Mouse (Mus musculus) layer of hippocampus, postnatal 25 days (tissue): ENCODE measurements around the gene Nup210l. TPM values are rescaled to one million over a fixed set of nuclear protein-coding genes. Genes with fewer than 3 reads are reported as not detected.
A peak's percentile ranks its signal among the peaks of the same experiment; 100 is the strongest.
"Not testable (repeated sequence)": the region's sequence is repeated elsewhere in the genome, so short reads cannot be mapped to it uniquely, and the experiment has no call there.

ENCODE experiments used
- DNase-seq, 2 experiments: peaks; one replicate each; pipeline ENCODE4 v3.0.0; 2022; ENCODE audit warnings: mixed read lengths in 2 of 2, low spot score in 1 of 2; ENCODE audit errors: extremely low spot score in 1 of 2
- total RNA-seq, 2 experiments: library from RNA; stranded (reverse); gene quantifications; 2 replicates each; pipeline ENCODE4 v1.2.3; 2021

The Nup210l gene
- total RNA-seq, 2 experiments from 2014 or later = 0.42 to 0.59 TPM

DNA sequence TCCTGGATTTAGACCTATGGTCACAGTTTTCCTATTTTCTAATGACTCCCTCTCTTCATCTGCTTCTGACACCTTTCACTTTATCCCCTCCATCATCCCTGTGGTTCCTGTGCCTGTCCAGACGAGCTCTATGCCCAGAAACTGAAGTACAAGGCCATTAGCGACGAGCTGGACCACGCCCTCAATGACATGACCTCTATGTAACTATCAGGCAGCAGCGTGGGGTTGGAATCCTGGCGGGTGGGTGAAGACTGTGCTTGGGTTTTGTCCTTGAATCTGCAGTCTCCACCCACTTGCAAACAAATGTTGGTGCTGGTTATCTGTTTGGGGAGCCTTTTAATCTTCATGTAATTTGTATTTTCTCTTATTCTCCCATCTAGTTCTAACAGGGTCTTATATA is 13.0 kb upstream of the Nup210l start:
- DNase-seq = no peak

DNA sequence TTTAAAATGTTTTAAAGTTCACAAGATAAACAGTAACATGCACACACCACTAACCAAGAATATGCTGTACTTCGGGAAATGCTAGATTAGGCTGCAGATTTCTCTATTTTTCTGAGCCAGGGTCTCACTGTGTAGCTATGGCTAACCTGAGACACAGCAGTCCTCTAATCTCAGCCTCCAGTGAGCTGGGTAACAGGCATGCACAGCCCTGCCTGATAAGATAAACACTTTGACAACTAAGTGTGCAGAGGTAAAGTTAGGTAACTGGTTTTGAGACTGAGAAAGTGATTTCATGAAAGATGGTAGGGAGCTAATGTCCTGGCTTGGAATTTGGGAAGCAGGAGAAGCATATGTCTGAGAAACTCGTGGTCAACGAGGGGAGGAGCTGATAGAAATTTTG is 9.5 kb upstream of the Nup210l start:
- DNase-seq = no peak

DNA sequence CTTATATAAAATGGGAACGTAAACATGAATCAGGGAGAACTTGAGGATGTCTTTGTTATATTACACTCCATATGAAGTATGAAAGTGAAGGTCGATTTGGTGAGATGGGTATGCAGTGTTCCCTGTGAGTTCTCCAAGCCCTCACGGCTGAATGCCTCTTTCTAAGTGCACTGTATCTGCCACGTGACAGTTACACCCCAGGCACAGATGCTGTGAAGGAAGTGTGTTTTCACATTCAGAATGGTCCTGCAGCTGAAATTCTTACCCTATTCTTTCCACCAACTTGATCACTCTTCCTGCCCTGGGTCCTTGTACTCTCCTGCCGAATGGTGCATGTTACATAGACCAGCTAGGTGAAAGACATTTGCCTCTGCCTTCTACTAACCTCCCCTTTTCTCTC is 6.0 kb upstream of the Nup210l start:
- no peak for DNase-seq

DNA sequence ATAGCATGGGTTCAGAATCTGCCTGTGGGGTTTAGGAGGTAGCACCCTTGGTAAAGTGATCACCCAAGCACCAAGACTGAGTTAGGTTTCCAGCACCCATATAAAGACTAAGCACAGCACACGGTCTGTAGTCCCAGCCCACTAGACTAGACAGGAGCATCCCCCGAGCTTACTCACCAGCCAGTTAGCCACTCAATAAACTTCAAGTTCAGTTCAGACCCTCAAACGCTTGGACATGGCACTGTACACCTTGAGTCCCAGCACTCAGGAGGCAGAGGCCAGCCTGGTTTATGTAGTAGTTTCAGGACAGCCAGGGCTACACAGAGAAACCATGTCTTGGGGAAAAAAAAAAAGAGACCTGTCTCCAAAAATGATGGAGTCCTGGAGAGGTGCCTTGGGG is 2.9 kb upstream of the Nup210l start:
- DNase-seq = no peak

DNA sequence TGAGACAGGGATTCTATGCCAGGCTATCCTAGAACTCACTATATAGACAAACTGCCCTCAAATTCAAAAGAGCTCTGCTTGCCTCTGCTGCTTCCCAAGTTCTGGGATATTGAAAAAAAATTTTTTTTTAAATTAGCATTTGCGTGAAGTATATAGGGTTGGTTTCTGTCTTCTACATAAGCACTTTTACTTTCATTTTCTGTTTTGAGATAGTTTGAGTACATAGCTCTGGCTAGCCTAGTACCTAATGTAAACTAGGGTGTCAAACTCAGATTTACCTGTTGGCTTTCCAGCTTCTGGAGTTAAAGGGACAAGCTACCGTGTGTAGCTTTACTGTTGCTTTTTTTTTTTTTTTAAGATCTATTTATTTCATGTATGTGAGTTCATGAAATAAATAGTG is 2.3 kb upstream of the Nup210l start:
- DNase-seq = no peak

DNA sequence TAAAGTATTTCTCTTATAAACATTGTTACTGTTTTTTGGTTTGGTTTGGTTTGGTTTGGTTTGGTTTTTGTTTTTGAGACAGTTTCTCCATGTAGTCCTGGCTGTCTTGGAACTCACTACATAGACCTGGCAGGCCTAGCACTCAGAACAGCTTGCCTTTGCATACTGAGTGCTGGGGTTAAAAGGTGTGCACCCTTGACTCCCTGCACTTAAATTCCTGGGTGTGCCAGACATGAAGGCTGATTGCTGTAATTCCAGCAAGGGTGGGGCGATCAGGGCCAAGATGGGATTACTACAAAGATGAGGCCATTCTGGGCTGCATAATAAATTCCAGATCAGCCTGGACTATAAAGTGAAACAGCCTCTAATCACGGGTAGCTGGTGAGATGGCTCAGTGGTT is 1.7 kb upstream of the Nup210l start:
- no peak for DNase-seq

DNA sequence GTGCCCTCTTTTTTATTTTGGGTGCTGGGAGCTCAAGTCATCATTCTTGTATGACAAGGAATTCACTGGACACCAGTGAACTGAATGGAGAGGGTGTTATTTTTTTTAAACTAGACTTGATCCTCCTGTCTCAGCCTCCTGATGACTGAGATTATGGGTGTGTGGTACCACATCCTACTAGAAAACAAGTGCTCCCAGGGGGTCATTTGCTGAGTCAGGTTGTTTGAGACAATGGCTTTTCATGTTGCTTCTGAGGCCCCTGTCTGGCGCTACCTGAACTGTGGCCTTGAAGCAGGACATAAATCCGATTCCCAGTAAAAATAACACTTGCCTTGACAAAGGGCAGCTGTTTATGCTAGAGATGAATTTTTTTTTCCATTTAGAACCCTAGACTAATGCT is 756 bp upstream of the Nup210l start:
- DNase-seq = no peak

DNA sequence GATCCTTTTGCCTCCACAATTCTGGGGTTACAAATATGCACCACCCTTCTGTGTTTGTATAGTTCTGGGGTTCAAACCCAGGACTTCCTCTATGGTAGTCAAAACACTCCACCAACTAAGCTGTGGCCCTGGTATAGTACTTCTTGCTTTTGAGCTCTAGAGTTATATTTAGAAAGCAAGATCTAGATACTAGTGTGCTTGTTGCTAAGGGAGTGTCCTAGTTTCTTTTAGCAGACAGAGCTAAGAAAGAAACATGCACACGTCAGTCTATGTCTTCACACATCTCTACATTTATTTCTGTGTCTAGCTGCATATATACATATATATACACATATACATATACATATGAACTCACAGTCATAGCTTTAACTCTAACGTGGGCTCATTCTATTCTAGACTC is 7.8 kb downstream of the Nup210l start:
- no peak for DNase-seq

DNA sequence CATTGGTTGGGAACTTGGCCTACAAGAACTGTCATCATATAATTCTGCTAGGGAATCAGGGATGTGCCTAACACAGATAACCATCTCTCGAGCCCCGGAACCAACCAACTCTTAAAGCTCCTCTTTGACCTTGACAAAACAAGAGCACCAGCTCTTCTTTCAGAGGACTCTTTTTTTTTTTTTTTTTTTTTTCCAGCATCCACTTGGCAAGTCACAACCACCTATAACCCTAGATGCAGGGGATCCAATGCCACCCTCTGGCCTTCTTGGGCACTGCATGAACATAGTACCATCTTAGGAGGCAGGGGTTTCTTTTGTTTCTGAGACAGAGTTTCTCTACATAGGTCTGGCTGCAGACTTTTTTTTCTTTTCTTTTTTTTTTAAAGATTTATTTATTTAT is 10.4 kb downstream of the Nup210l start:
- no peak for DNase-seq

DNA sequence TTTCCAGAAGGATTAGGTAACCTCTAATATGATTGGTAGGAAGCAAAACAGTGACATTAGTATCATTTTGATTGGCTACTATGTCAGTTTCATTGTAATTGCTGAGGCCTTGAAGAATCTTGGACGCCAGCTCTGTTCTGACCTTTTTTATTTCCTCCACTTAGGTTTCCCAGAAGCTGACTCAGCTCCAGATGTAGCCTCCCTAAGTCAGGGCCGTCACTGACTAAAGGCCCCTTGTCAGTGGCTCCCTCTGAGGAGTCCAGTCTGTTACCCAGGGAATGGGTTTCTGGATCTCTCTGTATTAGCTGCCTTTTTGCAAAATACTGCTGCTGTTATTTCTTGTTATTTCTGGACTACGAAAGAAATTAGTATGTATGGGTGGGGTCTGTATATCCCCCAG is 11.6 kb downstream of the Nup210l start:
- DNase-seq = no peak

DNA sequence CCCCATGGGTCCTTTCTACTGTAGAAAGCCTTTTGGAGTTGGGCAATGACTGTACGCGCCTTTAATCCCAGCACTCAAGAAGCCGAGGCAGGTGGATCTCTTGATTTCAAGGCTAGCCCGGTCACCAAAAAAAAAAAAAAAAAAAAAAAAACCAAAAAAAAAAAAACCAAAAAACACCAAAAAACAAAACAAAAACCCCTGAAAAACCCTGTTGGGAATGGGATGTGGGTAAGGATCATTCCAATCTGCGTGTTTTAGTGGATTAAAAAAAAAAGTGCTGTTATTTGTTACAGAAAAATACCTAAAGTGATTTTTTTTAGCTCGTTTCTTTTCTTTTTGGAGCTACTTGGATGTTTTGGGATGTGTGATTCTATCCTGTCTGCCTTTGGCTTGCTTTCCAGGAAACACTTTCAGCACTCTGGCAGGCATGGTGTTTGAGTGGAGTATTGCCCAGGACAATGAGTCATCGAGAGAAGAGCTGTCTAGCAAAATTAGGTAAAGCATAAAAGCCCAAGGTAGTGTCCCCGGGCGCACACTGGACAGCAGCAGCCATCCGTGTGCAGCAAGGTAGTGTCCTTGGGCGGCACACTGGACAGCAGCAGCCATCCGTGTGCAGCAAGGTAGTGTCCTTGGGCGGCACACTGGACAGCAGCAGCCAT is 14.3 kb downstream of the Nup210l start:
- no peak for DNase-seq

DNA sequence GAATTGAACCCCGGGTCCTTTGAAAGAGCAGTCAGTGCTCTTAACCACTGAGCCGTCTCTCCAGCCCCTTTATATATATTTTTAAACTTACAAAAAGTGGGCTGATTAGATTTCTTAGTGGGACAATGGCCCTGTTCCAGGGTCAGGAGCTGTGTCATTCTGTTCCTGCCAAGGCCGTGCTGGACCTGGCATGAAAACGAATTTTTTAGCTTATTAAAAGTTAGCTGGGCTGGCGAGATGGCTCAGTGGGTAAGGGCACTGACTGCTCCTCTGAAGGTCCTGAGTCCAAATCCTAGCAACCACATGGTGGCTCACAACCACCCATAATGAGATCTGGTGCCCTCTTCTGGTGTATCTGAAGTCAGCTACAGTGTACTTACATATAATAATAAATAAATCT is 18.1 kb downstream of the Nup210l start:
- not testable (repeated sequence) for DNase-seq

DNA sequence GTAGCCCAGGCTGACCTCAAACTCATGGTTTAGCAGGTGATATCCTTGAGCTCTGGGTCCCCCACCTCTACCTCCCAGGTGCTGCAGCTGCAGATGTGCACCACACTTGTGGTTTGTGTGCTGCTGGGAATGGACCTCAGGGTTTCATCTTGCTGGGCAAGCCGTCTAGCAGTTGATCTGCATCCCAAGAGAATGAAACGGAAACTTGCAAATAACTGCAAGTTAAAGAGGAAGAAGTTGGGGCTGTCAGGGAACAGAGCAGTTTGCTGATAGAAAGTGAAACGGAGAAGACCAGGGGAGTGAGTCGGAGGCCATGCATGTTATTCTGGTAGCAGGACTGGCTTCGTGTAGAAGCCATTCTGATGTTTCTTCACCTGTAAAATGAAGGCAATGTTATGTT is 21.8 kb downstream of the Nup210l start:
- no peak for DNase-seq

DNA sequence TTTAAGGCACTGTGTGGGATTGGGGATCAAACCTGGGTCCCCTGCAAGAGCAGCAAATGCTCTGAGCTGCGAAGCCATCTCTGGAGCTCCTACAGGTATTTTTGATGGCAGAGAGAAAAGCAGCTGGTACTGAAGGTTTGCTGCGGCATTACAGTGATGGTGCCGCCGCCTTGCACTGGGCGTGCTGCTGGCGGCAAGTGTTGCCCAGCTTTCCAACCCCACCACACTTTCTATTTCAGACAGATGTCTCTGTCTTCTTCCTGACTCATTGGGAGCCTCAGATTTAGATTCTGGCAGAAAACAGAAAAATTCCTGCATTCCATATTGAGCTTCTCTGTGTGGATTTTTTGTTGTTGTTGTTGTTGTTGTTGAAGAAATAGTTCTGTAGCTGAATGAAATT is 23.9 kb downstream of the Nup210l start:
- DNase-seq = no peak

DNA sequence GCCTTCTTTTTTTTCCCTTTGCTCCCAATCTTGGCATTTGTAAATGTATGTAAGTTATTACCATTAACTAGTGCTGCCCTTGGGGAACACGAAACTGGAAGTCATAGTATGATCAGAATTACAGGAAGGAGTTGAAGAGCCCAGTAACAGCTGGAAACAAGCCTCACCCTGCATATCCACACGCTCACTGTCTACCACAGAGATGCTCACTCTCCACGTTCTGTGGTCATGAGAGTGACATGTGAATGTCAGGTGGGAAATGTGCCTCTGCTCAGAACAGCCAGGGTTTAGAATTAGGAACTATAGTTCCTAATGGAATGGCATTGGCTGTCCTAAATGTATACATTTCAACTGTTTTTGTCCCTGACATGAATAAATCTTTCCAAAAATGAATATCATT is 28.8 kb downstream of the Nup210l start:
- DNase-seq = no peak

DNA sequence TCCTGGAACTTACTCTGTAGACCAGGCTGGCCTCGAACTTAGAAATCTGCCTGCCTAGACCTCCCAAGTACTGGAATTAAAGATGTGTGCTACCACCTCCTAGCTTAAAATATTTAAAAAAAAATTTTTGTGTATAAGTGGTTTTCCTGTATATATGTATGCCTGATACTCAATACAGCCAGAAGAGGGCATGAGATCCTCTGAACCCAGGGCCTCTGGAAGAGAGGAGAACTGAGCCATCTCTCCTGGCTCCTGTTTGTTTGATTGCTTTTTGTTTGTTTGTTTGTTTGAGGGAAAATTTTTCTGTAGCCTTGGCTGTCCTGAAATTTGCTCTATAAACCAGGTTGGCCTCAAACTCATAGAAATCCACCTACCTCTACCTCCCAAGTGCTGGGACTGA is 29.4 kb downstream of the Nup210l start:
- no peak for DNase-seq

DNA sequence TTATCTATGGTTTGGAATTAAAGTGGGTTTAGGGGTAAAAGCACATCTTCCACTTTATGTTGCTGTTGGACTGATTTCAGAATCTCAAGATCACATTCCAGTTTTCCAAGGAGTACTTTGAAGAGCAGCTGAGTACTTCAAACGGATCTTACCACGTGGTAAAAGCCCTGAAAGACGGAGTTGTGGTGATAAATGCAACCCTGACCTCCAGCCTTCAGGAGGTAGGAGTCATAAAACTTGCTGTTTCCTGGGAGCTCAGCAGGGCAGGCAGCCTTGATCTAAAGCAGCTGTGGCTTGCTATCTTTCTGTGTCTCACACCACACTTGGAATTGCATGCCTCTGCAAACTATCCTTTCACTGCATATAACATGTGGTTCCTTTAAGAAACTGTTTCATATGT is 30.6 kb downstream of the Nup210l start:
- no peak for DNase-seq

DNA sequence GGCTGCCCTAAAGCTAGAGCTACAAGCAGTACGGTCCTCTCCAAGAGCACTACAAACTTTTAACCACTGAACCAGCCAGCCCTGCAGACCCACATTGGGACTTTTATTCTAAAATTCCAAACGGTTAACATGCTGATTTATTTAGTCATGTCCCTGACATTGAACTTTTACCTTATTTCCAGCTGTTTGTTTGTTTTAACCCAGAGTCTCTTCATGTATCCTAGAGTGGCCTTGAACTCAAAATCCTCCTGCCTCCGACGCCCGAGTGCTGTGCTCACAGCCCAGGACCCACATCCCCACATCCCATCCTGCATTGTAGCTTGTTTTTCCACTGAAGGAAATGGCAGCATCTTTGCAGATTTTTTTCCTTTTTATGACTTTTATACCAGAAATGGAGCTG is 31.1 kb downstream of the Nup210l start:
- no peak for DNase-seq

DNA sequence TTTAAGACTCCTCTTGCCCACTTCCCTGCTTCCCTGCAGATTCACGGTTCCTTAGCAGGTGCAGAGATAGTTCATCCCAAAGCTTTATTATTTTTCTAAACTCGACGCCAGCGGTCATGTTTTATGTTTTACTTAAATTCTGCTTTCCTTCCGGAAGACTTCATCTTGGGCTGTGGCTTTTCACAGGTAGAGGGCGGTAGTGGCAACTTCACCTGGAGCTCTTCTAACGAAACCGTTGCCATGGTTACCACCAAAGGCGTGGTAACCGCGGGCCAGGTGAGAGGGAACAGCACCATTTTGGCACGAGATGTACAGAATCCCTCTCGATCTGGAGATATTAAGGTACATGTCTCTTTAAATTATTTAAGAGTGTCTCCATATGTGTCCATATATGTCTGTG is 32.7 kb downstream of the Nup210l start:
- DNase-seq = peak in 1 of 2 experiments; percentile 7

DNA sequence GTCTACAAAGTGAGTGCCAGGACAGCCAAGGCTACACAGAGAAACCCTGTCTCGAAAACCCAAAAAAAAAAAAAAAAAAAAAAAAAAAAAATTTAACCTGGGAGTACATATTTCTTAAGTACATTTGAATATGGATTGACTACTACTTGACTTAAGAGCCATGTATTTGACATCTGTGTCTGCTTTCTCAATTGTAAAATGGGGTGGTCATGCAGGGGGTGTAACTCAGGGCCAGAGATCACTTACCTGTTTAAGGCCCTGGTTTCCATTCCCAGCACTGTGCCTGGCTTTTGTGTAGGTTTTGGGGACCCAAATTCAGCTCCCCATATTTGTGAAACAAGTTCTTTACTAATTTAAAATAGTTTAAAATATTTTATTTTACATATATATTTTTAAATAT is 33.7 kb downstream of the Nup210l start:
- no peak for DNase-seq

DNA sequence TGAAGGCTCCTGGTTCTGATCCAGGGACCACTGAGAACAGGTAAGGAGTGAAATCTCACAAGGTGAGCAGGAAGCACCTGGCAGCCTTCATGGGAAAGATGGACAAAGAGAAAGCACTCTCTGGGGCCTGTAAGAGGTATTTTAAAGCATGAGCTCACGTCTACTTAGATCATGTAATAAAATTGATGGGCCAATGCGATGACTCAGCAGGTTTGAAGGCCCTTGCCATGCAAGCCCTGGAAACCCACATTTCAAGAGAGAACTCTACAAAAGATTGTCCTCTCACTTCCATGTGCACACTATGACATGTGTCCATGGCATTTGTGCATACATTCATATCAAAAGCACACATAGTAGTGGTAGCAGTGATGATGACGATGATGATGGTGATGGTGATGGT is 36.0 kb downstream of the Nup210l start:
- no peak for DNase-seq

DNA sequence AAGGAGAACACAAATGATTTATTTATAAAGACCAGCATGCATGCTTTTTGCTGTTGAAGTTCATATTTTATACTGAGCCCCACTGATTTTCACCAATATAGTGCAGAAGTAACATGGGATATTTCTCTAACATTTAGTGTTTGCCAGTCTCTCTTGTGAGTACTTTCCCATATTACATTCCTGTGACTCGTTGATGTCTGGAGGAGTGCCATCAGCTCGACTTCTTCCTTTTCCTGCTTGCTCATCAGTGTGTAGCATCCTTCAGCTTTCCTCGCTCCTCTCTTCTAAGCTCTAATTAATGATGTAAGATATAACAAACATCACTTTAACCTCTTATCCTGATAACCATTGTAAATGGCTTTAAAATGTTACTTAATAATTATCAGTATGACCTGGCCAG is 41.5 kb downstream of the Nup210l start:
- DNase-seq = no peak

DNA sequence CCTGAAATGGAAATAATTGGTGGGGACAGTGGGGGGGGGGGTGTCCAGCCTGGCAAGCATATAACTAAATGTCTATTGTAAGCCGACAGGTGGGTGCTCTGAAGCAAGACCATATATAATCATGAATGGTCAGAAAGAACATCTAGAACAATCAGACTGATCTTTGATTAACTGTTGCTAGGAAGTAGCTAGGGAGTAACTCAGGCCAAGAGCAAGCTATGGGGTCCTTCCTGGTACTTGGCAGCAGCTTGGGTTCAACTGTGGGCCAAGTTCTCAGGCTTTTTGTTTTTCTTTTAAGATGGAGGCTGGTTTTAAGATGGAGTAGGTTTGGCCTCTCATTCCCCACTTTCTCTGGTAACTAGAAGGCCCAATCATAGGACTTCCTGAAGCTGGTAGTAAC is 42.7 kb downstream of the Nup210l start:
- DNase-seq = no peak
